Mouse (Mus musculus) Patski (cell line): ENCODE measurements at regions not wholly inside any gene's neighbourhood (a gene's known extent, or its start where the extent isn't known, plus 50 kb on each side); places are given as distances from the start of the nearest gene placed in this dataset.

ENCODE experiments used
- ATAC-seq: fragments of 100-300 bp; one replicate; pipeline ENCODE4 v1.8.0; 2021
- CTCF ChIA-PET: fragments of 350-600 bp; sonication (Branson Sonifier 250); formaldehyde crosslinking; loops from one replicate; lab custom pipeline; 2022; ENCODE audit warnings: inconsistent platforms; lab: Charles Lee
- POLR2A ChIA-PET: fragments of 350-600 bp; sonication (Branson Sonifier 250); formaldehyde crosslinking; loops from one replicate; lab custom pipeline; 2022; ENCODE audit warnings: antibody characterized with exemption, inconsistent platforms; lab: Charles Lee
- DNase-seq: peaks from one replicate; pipeline ENCODE4 v3.0.0-alpha.2; 2011; ENCODE audit warnings: low read depth, low spot score
- H3K27me3 ChIP-seq: fragments of 371-371 bp; one replicate; pipeline ENCODE4 v1.5.1; 2021
- CTCF ChIP-seq: fragments of 100-300 bp; IDR thresholded peaks from one replicate; pipeline ENCODE4 v1.5.1; 2021
- in situ Hi-C: fragments of 300-500 bp; cut with MboI; formaldehyde crosslinking; loops from 3 replicates; pipeline ENCODE4 v1.11.1; 2018; ENCODE audit warnings: low pct_unique_long_range_greater_than_20kb, mixed read lengths

DNA sequence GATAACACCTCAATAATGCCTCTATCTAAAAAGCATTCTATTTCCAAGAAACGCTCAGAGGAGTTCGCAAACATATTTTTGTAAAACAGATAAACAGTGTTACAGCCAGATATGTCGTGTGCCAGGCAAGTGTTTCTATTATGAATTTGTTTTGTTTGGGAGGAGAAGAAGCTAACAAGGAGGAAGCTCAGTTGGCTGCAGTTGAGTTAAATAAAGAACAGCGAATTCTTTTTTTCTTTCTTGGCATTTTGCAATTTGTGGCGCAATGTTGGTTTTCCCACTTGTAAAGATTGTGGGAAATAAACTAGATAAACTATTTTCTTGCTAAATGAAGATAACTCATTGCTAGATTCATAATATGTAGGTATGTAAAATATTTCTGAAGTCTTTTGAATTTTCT is 427.4 kb downstream of the Prdm2 start:
- no peak for ATAC-seq
- no peak for TF ChIP-seq CTCF
- POLR2A ChIA-PET = no interaction called here
- DNase-seq = no peak
- CTCF ChIA-PET = no interaction called here
- H3K27me3 ChIP-seq = no peaks in the 10 kb centered on the region
- in situ Hi-C loops = no loop called here

DNA sequence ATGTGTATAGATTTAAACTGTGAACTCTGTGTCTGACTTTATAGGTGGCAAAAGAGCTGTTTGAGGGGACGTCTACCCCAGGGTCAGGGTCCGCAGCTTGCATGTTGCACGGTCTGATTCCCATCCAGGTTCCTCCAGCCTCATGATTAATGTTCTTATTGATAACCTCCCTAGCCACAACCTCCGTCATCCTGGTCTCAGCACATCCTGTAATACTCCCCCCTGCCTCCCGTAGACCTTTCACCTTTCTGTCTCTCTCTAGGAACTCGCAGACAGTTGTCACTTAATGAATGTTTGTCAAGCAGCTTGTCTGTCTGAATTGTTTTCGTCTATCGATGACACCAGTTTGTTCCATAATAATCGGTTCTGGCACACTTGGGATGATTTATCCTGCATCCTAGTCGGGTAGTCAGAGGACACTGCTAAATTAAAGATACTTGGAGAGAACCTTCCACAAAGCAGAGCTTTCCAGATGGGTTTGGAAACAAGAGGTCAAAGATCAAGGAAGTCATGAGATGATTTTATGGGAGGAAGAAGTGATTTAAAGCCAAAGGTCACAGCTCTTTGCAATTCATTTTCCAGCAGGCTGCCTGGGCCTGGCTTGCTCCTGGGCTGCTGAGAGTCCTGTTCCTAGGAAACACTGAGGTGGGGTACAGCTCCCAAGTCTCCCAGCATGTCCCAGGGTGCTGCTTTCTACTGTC is 435.9 kb downstream of the Prdm2 start:
- no peak for TF ChIP-seq CTCF
- no peak for ATAC-seq
- in situ Hi-C loops = no loop called here
- no peaks in the 10 kb centered on the region for H3K27me3 ChIP-seq
- ChIA-PET POLR2A (no interaction called here), CTCF (interaction anchor here (1.1 kb wide), 1 partner anchor 12 kb away, joined by 3 read pairs; no protein-coding TSS in a partner anchor)
- DNase-seq = no peak

DNA sequence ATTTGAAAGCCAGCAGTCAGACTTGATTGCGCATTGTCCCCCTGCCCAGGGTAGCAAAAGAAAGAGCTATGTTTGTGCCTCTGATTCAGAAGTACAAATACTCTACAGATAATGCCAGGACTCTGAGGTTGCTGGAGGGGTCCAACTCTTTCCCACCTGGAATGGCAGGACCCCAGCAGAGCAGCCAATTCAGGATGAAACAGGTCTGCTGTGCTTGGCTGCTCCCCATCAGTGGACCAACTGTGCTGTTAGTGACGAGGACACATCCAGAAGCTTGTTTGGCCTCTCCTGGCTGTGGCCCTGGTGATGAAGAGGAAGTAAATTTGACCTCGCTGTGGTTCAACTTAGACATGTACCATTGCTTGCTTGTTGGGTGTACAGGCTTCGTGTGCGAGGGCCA is 437.8 kb downstream of the Prdm2 start:
- TF ChIP-seq CTCF = no peak
- DNase-seq = no peak
- ChIA-PET CTCF (no interaction called here), POLR2A (interaction anchor here (0.6 kb wide), 1 partner anchor 712 kb away, joined by 3 read pairs; no protein-coding TSS in a partner anchor)
- no peak for ATAC-seq
- in situ Hi-C loops = no loop called here
- no peaks in the 10 kb centered on the region for H3K27me3 ChIP-seq

DNA sequence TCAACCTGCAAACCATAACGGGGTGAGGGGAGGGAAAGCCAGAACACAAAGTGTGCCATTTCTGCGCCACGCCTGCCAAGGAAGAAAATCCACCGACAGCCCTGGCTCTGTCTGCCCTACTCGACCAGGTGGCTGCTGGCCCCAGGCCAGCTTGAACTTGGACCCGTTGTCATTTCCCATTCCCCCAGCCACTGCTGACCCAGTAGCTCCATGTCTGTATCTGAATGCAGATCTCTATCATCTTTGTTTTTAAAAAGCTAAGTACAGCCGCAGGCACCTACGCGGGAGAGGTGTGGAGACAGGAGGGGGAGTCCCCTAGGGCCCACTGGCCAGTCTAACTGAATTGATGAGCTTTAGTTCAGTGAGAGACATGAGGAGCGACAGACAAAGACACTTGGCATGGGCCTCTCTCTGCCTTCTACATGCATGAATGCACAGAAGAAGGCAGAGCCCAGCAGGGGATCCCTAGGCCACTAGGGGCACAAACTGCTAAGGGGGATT is 439.1 kb downstream of the Prdm2 start:
- no peaks in the 10 kb centered on the region for H3K27me3 ChIP-seq
- DNase-seq = no peak
- ChIA-PET POLR2A (no interaction called here), CTCF (no interaction called here)
- in situ Hi-C loops = no loop called here
- no peak for TF ChIP-seq CTCF
- no peak for ATAC-seq

GRCm38 (mm10) chr4:142772751-142773455 is 439.9 kb downstream of the Prdm2 start:
- POLR2A ChIA-PET = no interaction called here
- no peak for ATAC-seq

GRCm38 (mm10) chr4:142771520-142772150 is 441.2 kb downstream of the Prdm2 start:
- no peak for TF ChIP-seq CTCF
- POLR2A ChIA-PET = no interaction called here
- ATAC-seq (no peak), DNase-seq (no peak)
- no peaks in the 10 kb centered on the region for H3K27me3 ChIP-seq
- in situ Hi-C loops = no loop called here
- CTCF ChIA-PET = no interaction called here

More at GRCm38 (mm10) chr4:142772751-142773455, 439.9 kb downstream of the Prdm2 start:
- in situ Hi-C loops = no loop called here
- CTCF ChIA-PET = no interaction called here
- no peaks in the 10 kb centered on the region for H3K27me3 ChIP-seq
- no peak for TF ChIP-seq CTCF
- DNase-seq = no peak

GRCm38 (mm10) chr4:142770177-142770576 is 442.6 kb downstream of the Prdm2 start:
- DNase-seq = no peak
- in situ Hi-C loops = no loop called here
- no peaks in the 10 kb centered on the region for H3K27me3 ChIP-seq
- CTCF ChIA-PET = no interaction called here
- no peak for TF ChIP-seq CTCF
- POLR2A ChIA-PET = no interaction called here
- ATAC-seq = no peak

DNA sequence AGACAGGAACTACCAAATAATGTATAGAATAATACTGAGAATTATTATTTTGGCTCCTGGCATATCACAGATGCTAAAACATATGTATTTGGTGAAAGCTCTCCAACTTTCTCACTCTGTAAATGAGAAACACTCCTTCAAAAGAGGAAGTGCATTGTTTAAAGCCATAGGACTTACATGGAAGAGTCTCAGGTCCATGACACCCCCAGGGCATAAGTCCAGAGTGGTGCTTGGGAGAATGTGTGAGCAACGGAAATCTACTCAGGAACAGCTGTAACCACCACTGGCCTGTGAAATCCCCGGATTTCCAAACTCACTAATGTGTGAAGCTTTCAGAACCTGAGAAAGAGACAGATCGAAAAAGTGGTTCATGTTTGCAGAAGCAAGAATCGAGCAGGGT is 445.1 kb downstream of the Prdm2 start:
- DNase-seq = no peak
- TF ChIP-seq CTCF = no peak
- no peaks in the 10 kb centered on the region for H3K27me3 ChIP-seq
- in situ Hi-C loops = no loop called here
- CTCF ChIA-PET = no interaction called here
- POLR2A ChIA-PET = no interaction called here
- no peak for ATAC-seq

GRCm38 (mm10) chr4:142761577-142761976 is 451.2 kb downstream of the Prdm2 start:
- TF ChIP-seq CTCF = no peak
- in situ Hi-C loops = no loop called here
- H3K27me3 ChIP-seq = no peaks in the 10 kb centered on the region
- ATAC-seq (no peak), DNase-seq (no peak)
- CTCF ChIA-PET = no interaction called here
- POLR2A ChIA-PET = no interaction called here

DNA sequence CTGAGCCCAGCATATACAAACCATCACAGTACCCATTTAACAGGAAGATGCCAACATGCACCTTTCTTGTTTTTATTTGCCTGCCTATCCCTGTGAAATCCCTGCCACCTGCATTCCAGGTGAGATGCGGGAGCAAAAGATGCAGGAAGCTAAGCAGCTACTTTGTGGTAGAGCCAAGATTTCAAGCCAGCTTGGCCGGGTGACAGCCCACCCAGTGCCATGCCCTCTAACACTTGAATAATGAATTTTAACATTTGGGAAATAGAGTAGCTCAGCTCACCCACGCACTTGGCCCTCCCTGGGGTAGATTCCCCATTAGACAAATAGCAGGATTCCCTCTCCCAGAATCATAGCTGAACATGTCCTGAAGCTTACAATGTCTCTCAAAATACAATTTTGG is 454.7 kb downstream of the Prdm2 start:
- TF ChIP-seq CTCF = no peak
- in situ Hi-C loops = no loop called here
- no peaks in the 10 kb centered on the region for H3K27me3 ChIP-seq
- ChIA-PET CTCF (no interaction called here), POLR2A (no interaction called here)
- ATAC-seq (no peak), DNase-seq (no peak)

- TF ChIP-seq CTCF = no peak
- H3K27me3 ChIP-seq = no peaks in the 10 kb centered on the region
- CTCF ChIA-PET = no interaction called here
- POLR2A ChIA-PET = no interaction called here
- ATAC-seq = no peak
- DNase-seq = no peak
- in situ Hi-C loops = no loop called here
These were observed 456.5 kb downstream of the Prdm2 start for GRCm38 (mm10) chr4:142756332-142756731.
